Mouse (Mus musculus): Measurements from ENCODE around the gene Fbxl22. TPM values are rescaled to one million over a fixed set of nuclear protein-coding genes. Genes with fewer than 3 reads are reported as not detected.

The Fbxl22 gene
- polyA plus RNA-seq, 1 experiment = 8.0 TPM

DNA sequence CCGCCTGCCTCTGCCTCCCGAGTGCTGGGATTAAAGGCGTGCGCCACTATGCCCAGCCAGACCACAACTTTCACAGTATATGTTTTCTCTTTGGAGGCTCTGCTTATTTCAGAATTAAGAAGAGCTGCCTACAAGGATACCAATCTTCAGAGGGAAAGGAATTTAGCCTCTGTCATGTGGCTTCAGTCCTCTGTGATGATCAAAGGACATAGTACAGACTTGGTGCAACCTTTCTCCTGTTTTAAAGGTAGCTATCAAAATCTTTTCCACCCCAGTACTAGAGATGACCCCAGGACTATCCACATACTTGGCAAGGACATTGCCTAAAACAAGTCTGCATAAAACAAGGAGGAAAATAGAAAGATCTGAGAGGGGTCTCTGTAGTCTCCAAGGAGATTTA, 44.6 kb upstream of the Fbxl22 start:
- Histone ChIP-seq H3K36me3 (ENCODE audit: control insufficient read depth, insufficient read depth) (peaks cover 6% of the 10 kb centered on the region), H3K4me2 (ENCODE audit: low read depth) (no peak overlapping the region), H3ac (ENCODE audit: control insufficient read depth, insufficient read length) (no peak overlapping the region), H3K4me3 (no peak overlapping the region), H3K27me3 (ENCODE audit: control insufficient read depth, insufficient read depth, insufficient read length) (no peaks in the 10 kb centered on the region), H3K79me2 (ENCODE audit: control insufficient read depth, insufficient read depth) (peaks cover 10% of the 10 kb centered on the region)
- no peak for TF ChIP-seq MYOD1 (IDR thresholded peaks at IDR 0.05; ENCODE audit: control insufficient read depth in 1 of 3, insufficient read length in 2 of 3, low read depth in 2 of 3)
- no peak for TF ChIP-seq TCF12 (IDR thresholded peaks at IDR 0.05; ENCODE audit: insufficient read depth, poor library complexity, severe bottlenecking)
- no peak for TF ChIP-seq CEBPB (IDR thresholded peaks at IDR 0.05; ENCODE audit: insufficient read depth, poor library complexity, severe bottlenecking)
- TF ChIP-seq REST (IDR thresholded peaks at IDR 0.05; ENCODE audit: insufficient read depth, insufficient read length) = no peak
- no peak for TF ChIP-seq POLR2AphosphoS2 (IDR thresholded peaks at IDR 0.05; ENCODE audit: insufficient read length, low read depth)

DNA sequence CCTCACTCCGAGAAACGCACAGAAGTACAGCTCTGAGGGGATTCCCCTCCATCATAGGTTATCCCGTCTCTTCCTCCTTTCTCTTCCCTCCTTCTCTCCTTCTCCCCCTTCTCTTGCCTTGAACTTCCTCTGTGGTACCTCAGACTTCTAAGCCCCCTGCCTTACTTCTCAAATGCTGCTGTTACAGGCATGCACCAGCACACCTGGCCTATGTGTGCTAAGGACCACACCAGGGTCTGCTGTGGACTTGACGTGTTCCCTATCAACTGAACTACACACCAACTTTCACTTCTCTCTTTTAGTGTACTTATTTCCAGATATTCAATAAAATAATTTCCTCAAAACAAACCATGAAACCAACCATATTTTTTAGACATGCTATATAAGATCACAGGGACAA, 28.4 kb upstream of the Fbxl22 start:
- Histone ChIP-seq H3ac (ENCODE audit: control insufficient read depth, insufficient read length) (no peak overlapping the region), H3K36me3 (ENCODE audit: control insufficient read depth, insufficient read depth) (peaks cover 39% of the 10 kb centered on the region), H3K4me2 (ENCODE audit: low read depth) (no peak overlapping the region), H3K79me2 (ENCODE audit: control insufficient read depth, insufficient read depth) (no peaks in the 10 kb centered on the region), H3K4me3 (no peak overlapping the region), H3K27me3 (ENCODE audit: control insufficient read depth, insufficient read depth, insufficient read length) (no peaks in the 10 kb centered on the region)
- TF ChIP-seq MYOG (IDR thresholded peaks at IDR 0.05; ENCODE audit: control insufficient read depth in 1 of 3, insufficient read depth in 1 of 3, insufficient read length in 2 of 3, low read depth in 2 of 3) (no peak), REST (IDR thresholded peaks at IDR 0.05; ENCODE audit: insufficient read depth, insufficient read length) (no peak), E2F4 (IDR thresholded peaks at IDR 0.05; ENCODE audit: insufficient read depth) (no peak), CEBPB (IDR thresholded peaks at IDR 0.05; ENCODE audit: insufficient read depth, poor library complexity, severe bottlenecking) (no peak), SRF (IDR thresholded peaks at IDR 0.05; ENCODE audit: control insufficient read depth, insufficient read length, low read depth) (no peak)

DNA sequence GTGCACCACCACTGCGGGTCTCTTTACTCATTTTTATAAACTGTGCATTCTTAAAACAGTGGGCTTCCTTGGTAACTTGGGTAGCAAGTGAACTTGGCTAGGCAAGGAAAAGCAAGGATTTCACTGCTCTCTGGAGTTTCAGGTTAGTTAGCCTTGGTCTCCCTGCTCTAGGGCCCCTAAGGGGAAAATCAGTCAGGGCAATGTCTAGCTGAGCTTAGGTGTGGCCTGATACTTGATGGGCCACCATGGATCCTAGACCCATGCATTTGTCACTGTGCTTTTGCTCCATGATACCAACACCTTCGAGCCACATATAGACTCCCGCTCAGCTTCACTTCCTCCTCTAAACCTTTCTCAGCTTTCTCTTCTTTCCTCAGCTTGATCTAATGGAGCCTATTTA, 7.2 kb upstream of the Fbxl22 start:
- no peak overlapping the region for H3ac ChIP-seq (ENCODE audit: control insufficient read depth, insufficient read length)
- H3K36me3 ChIP-seq (ENCODE audit: control insufficient read depth, insufficient read depth) = peaks cover 48% of the 10 kb centered on the region
- H3K27me3 ChIP-seq (ENCODE audit: control insufficient read depth, insufficient read depth, insufficient read length) = no peaks in the 10 kb centered on the region
- H3K4me2 ChIP-seq (ENCODE audit: low read depth) = no peak overlapping the region
- no peak overlapping the region for H3K4me3 ChIP-seq
- no peaks in the 10 kb centered on the region for H3K79me2 ChIP-seq (ENCODE audit: control insufficient read depth, insufficient read depth)
- TF ChIP-seq MAX (IDR thresholded peaks at IDR 0.05; ENCODE audit: low read depth) = no peak
- TF ChIP-seq SRF (IDR thresholded peaks at IDR 0.05; ENCODE audit: control insufficient read depth, insufficient read length, low read depth) = no peak
- no peak for TF ChIP-seq POLR2AphosphoS2 (IDR thresholded peaks at IDR 0.05; ENCODE audit: insufficient read length, low read depth)
- TF ChIP-seq TCF12 (IDR thresholded peaks at IDR 0.05; ENCODE audit: insufficient read depth, poor library complexity, severe bottlenecking) = no peak
- no peak for TF ChIP-seq POLR2A (IDR thresholded peaks at IDR 0.05; ENCODE audit: insufficient read length, low read depth)
- no peak for TF ChIP-seq CEBPB (IDR thresholded peaks at IDR 0.05; ENCODE audit: insufficient read depth, poor library complexity, severe bottlenecking)
- no peak for TF ChIP-seq REST (IDR thresholded peaks at IDR 0.05; ENCODE audit: insufficient read depth, insufficient read length)
- no peak for TF ChIP-seq MYOD1 (IDR thresholded peaks at IDR 0.05; ENCODE audit: control insufficient read depth in 1 of 3, insufficient read length in 2 of 3, low read depth in 2 of 3)
- TF ChIP-seq E2F4 (IDR thresholded peaks at IDR 0.05; ENCODE audit: insufficient read depth) = no peak
- TF ChIP-seq TCF3 (IDR thresholded peaks at IDR 0.05; ENCODE audit: insufficient read length, low read depth) = no peak
- TF ChIP-seq USF1 (IDR thresholded peaks at IDR 0.05; ENCODE audit: low read depth) = no peak
- TF ChIP-seq MYOG (IDR thresholded peaks at IDR 0.05; ENCODE audit: control insufficient read depth in 1 of 3, insufficient read depth in 1 of 3, insufficient read length in 2 of 3, low read depth in 2 of 3) = no peak

DNA sequence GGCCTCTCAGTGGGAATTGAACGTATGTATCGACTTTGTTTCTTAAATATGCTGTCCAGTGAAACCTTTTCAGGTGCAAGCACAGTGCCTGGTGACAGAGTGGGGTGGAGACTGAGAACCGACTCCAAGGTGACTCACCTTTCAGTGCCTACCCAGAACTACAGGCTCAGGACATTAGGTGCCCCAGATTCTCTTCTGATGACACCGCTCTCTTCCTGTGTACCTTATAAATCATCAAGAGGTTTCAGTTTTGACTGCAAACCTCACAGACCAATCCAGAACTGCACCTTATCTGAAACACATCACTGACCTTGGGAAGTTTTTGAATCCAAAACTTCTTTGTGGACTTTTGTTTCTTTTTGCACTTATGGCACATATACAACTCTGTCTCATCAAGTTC, 5.9 kb upstream of the Fbxl22 start:
- Histone ChIP-seq H3K27me3 (ENCODE audit: control insufficient read depth, insufficient read depth, insufficient read length) (no peaks in the 10 kb centered on the region), H3K36me3 (ENCODE audit: control insufficient read depth, insufficient read depth) (peaks cover 40% of the 10 kb centered on the region), H3K4me2 (ENCODE audit: low read depth) (no peak overlapping the region), H3ac (ENCODE audit: control insufficient read depth, insufficient read length) (no peak overlapping the region), H3K79me2 (ENCODE audit: control insufficient read depth, insufficient read depth) (no peaks in the 10 kb centered on the region), H3K4me3 (no peak overlapping the region)
- TF ChIP-seq TCF3 (IDR thresholded peaks at IDR 0.05; ENCODE audit: insufficient read length, low read depth) (no peak), REST (IDR thresholded peaks at IDR 0.05; ENCODE audit: insufficient read depth, insufficient read length) (no peak), MAX (IDR thresholded peaks at IDR 0.05; ENCODE audit: low read depth) (no peak), E2F4 (IDR thresholded peaks at IDR 0.05; ENCODE audit: insufficient read depth) (no peak), CEBPB (IDR thresholded peaks at IDR 0.05; ENCODE audit: insufficient read depth, poor library complexity, severe bottlenecking) (no peak), TCF12 (IDR thresholded peaks at IDR 0.05; ENCODE audit: insufficient read depth, poor library complexity, severe bottlenecking) (no peak), MYOG (IDR thresholded peaks at IDR 0.05; ENCODE audit: control insufficient read depth in 1 of 3, insufficient read depth in 1 of 3, insufficient read length in 2 of 3, low read depth in 2 of 3) (no peak), USF1 (IDR thresholded peaks at IDR 0.05; ENCODE audit: low read depth) (no peak), MYOD1 (IDR thresholded peaks at IDR 0.05; ENCODE audit: control insufficient read depth in 1 of 3, insufficient read length in 2 of 3, low read depth in 2 of 3) (no peak), POLR2AphosphoS2 (IDR thresholded peaks at IDR 0.05; ENCODE audit: insufficient read length, low read depth) (no peak), POLR2A (IDR thresholded peaks at IDR 0.05; ENCODE audit: insufficient read length, low read depth) (no peak), SRF (IDR thresholded peaks at IDR 0.05; ENCODE audit: control insufficient read depth, insufficient read length, low read depth) (no peak)

DNA sequence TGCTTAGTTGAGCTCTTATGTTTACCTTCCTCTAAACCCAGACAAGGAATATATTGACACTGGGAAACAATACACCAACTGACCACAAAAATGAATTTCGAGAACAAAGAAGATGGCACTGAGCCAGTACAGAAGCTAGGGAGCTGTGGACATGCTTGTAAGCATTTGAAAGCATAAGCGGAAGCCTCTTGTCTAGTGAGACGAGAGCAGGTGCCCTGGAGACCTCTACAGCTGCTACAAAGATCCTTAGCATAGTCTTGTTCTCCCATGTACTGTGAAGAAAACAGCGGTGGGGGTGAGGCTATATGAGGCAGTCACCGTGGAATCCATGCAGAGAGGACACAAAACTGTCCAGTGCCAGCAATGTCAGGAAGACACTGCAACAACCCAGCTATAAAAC, 4.5 kb upstream of the Fbxl22 start:
- Histone ChIP-seq H3K79me2 (ENCODE audit: control insufficient read depth, insufficient read depth) (no peaks in the 10 kb centered on the region), H3K27me3 (ENCODE audit: control insufficient read depth, insufficient read depth, insufficient read length) (no peaks in the 10 kb centered on the region), H3ac (ENCODE audit: control insufficient read depth, insufficient read length) (no peak overlapping the region), H3K4me2 (ENCODE audit: low read depth) (peak overlapping the region; percentile 0), H3K36me3 (ENCODE audit: control insufficient read depth, insufficient read depth) (peaks cover 37% of the 10 kb centered on the region), H3K4me3 (no peak overlapping the region)
- TF ChIP-seq MYOD1 (IDR thresholded peaks at IDR 0.05; ENCODE audit: control insufficient read depth in 1 of 3, insufficient read length in 2 of 3, low read depth in 2 of 3) (peak in 2 of 3 experiments; percentile 43 to 47), CEBPB (IDR thresholded peaks at IDR 0.05; ENCODE audit: insufficient read depth, poor library complexity, severe bottlenecking) (no peak)
